Mouse (Mus musculus) cortical plate, adult 2 months (tissue): ENCODE results near the gene Capn3. TPM values are rescaled to one million over a fixed set of nuclear protein-coding genes. Genes with fewer than 3 reads are reported as not detected.

Experiments
- H3K27ac ChIP-seq: fragments of 200-500 bp; 2 replicates; pipeline ENCODE4 v1.5.1; 2012; ENCODE audit warnings: low read length, control low read depth, inconsistent platforms; ENCODE audit not compliant: insufficient read depth
- H3K4me1 ChIP-seq: fragments of 200-500 bp; 2 replicates; pipeline ENCODE4 v1.6.1; 2011; ENCODE audit warnings: low read length; ENCODE audit not compliant: control insufficient read depth, insufficient read depth
- H3K4me3 ChIP-seq: fragments of 200-500 bp; 2 replicates; pipeline ENCODE4 v1.5.1; 2011; ENCODE audit warnings: mild to moderate bottlenecking, low read length, control low read depth; ENCODE audit not compliant: insufficient read depth
- CTCF ChIP-seq: fragments of 200-500 bp; IDR thresholded peaks from 2 replicates; pipeline ENCODE4 v1.5.1; 2011; ENCODE audit warnings: mild to moderate bottlenecking, control low read depth, low read length; ENCODE audit not compliant: insufficient read depth; ENCODE audit errors: extremely low read depth
- POLR2A ChIP-seq: fragments of 200-500 bp; IDR thresholded peaks from 2 replicates; pipeline ENCODE4 v1.6.1; 2011; ENCODE audit warnings: mild to moderate bottlenecking, low read length, control low read depth; ENCODE audit not compliant: insufficient read depth; ENCODE audit errors: extremely low read depth
- polyA plus RNA-seq: library from polyadenylated mRNA; depleted of rRNA; stranded (reverse); fragments of >200 nt; gene quantifications from 2 replicates; pipeline ENCODE4 v1.2.3, GENCODE M21; 2012; rRNA removed

Capn3 gene
- polyA plus RNA-seq = 4.9 and 7.5 TPM in 2 replicates

GRCm38 (mm10) chr2:120455719-120456118 is at the start of gene Capn3:
Gene Capn3 (plus strand): TSS chr2:120456019.
- H3K4me1 ChIP-seq = no peaks in the 10 kb centered on the region
- no peak within 1 kb of the TSS for H3K27ac ChIP-seq
- no peak for TF ChIP-seq POLR2A
- no peak for TF ChIP-seq CTCF
- H3K4me3 ChIP-seq = no peak within 1 kb of the TSS

- no peak overlapping the region for H3K4me3 ChIP-seq
- H3K4me1 ChIP-seq = peaks cover 1% of the 10 kb centered on the region; the same call in 1 of the 2 replicates
- TF ChIP-seq CTCF (no peak), POLR2A (no peak)
- H3K27ac ChIP-seq = no peak overlapping the region
These were observed 44.7 kb upstream of the Capn3 start for GRCm38 (mm10) chr2:120411096-120411628.

- peaks cover 1% of the 10 kb centered on the region; the same call in 1 of the 2 replicates for H3K4me1 ChIP-seq
- no peak overlapping the region for H3K27ac ChIP-seq
These were observed 41.7 kb upstream of the Capn3 start for GRCm38 (mm10) chr2:120414113-120414512.

GRCm38 (mm10) chr2:120414738-120415414 is 40.9 kb upstream of the Capn3 start:
- TF ChIP-seq CTCF (no peak), POLR2A (no peak)
- H3K27ac ChIP-seq = no peak overlapping the region
- peaks cover 1% of the 10 kb centered on the region; the same call in 1 of the 2 replicates for H3K4me1 ChIP-seq
- H3K4me3 ChIP-seq = no peak overlapping the region

More at GRCm38 (mm10) chr2:120414113-120414512, 41.7 kb upstream of the Capn3 start:
- no peak overlapping the region for H3K4me3 ChIP-seq
- TF ChIP-seq POLR2A (no peak), CTCF (no peak)

GRCm38 (mm10) chr2:120424386-120424785 is 31.4 kb upstream of the Capn3 start:
- Histone ChIP-seq H3K4me1 (no peaks in the 10 kb centered on the region), H3K4me3 (no peak overlapping the region), H3K27ac (no peak overlapping the region)
- TF ChIP-seq CTCF = no peak
- TF ChIP-seq POLR2A = no peak

- Histone ChIP-seq H3K4me3 (no peak overlapping the region), H3K4me1 (no peaks in the 10 kb centered on the region), H3K27ac (no peak overlapping the region)
- TF ChIP-seq CTCF (no peak), POLR2A (no peak)
These were observed 11.3 kb upstream of the Capn3 start for GRCm38 (mm10) chr2:120444486-120444885.

- no peaks in the 10 kb centered on the region for H3K4me1 ChIP-seq
- TF ChIP-seq POLR2A (no peak), CTCF (no peak)
- no peak overlapping the region for H3K27ac ChIP-seq
- no peak overlapping the region for H3K4me3 ChIP-seq
These were observed 9.4 kb upstream of the Capn3 start for GRCm38 (mm10) chr2:120446373-120446772.

- H3K27ac ChIP-seq = no peak overlapping the region
- TF ChIP-seq CTCF (no peak), POLR2A (no peak)
- H3K4me1 ChIP-seq = no peaks in the 10 kb centered on the region
These were observed 8.5 kb upstream of the Capn3 start for GRCm38 (mm10) chr2:120447306-120447705.

GRCm38 (mm10) chr2:120450724-120451123 is 5.1 kb upstream of the Capn3 start:
- Histone ChIP-seq H3K4me1 (no peaks in the 10 kb centered on the region), H3K27ac (no peak overlapping the region)
- TF ChIP-seq POLR2A = no peak
- TF ChIP-seq CTCF = no peak

More at GRCm38 (mm10) chr2:120447306-120447705, 8.5 kb upstream of the Capn3 start:
- H3K4me3 ChIP-seq = no peak overlapping the region

GRCm38 (mm10) chr2:120452600-120452999 is 3.2 kb upstream of the Capn3 start:
- TF ChIP-seq CTCF (no peak), POLR2A (no peak)

More at GRCm38 (mm10) chr2:120450724-120451123, 5.1 kb upstream of the Capn3 start:
- H3K4me3 ChIP-seq = no peak overlapping the region

More at GRCm38 (mm10) chr2:120452600-120452999, 3.2 kb upstream of the Capn3 start:
- Histone ChIP-seq H3K4me3 (no peak overlapping the region), H3K4me1 (no peaks in the 10 kb centered on the region), H3K27ac (no peak overlapping the region)
